Mouse (Mus musculus) MEL (cell line): Measurements from ENCODE around the gene Smpd3.

Source experiments
- BHLHE40 ChIP-seq: IDR thresholded peaks from 2 replicates; pipeline ENCODE4 v1.6.1; 2012; ENCODE audit warnings: low read depth, mild to moderate bottlenecking, inconsistent platforms, low read length, improper control_type of control experiment, borderline replicate concordance
- CHD2 ChIP-seq: IDR thresholded peaks from 2 replicates; pipeline ENCODE4 v1.6.1; 2011; ENCODE audit warnings: low read length, improper control_type of control experiment
- CTCF ChIP-seq, 3 experiments: IDR thresholded peaks in 2 of 3; conservative IDR thresholded peaks in 1 of 3; 2 replicates each; pipeline ENCODE4 v1.5.1; 2011 to 2012; ENCODE audit warnings: low read length in 3 of 3, low read depth in 2 of 3, mild to moderate bottlenecking in 2 of 3, improper control_type of control experiment in 1 of 3, inconsistent platforms in 1 of 3, mixed read lengths in 1 of 3, moderate library complexity in 1 of 3; ENCODE audit not compliant: control insufficient read depth in 1 of 3, insufficient read depth in 1 of 3, poor library complexity in 1 of 3, severe bottlenecking in 1 of 3
- EP300 ChIP-seq, 2 experiments: IDR thresholded peaks; 2 replicates each; pipeline ENCODE4 v1.6.1; 2011; ENCODE audit warnings: improper control_type of control experiment in 2 of 2, low read length in 2 of 2, low read depth in 1 of 2, mild to moderate bottlenecking in 1 of 2
- ETS1 ChIP-seq: IDR thresholded peaks from 2 replicates; pipeline ENCODE4 v1.6.1; 2012; ENCODE audit warnings: low read depth, mild to moderate bottlenecking, inconsistent platforms, low read length, improper control_type of control experiment, moderate library complexity
- MAFK ChIP-seq: IDR thresholded peaks from 2 replicates; pipeline ENCODE4 v1.6.1; 2011; ENCODE audit warnings: low read depth, mild to moderate bottlenecking, low read length, improper control_type of control experiment, borderline replicate concordance
- MXI1 ChIP-seq: IDR thresholded peaks from 2 replicates; pipeline ENCODE4 v1.6.1; 2011; ENCODE audit warnings: mild to moderate bottlenecking, low read depth, low read length, improper control_type of control experiment
- MYC ChIP-seq: IDR thresholded peaks from 2 replicates; pipeline ENCODE4 v1.6.1; 2011; ENCODE audit warnings: low read depth, mild to moderate bottlenecking, low read length, improper control_type of control experiment, moderate library complexity
- POLR2A ChIP-seq, 2 experiments: IDR thresholded peaks; 2 replicates each; pipeline ENCODE4 v1.6.1; 2011 to 2012; ENCODE audit warnings: low read length in 2 of 2, mild to moderate bottlenecking in 2 of 2, control low read depth in 1 of 2, improper control_type of control experiment in 1 of 2, low read depth in 1 of 2, moderate library complexity in 1 of 2; ENCODE audit not compliant: control insufficient read depth in 1 of 2, insufficient read depth in 1 of 2, poor library complexity in 1 of 2
- POLR2AphosphoS2 ChIP-seq: IDR thresholded peaks from 2 replicates; pipeline ENCODE4 v1.6.1; 2011; ENCODE audit warnings: low read length, improper control_type of control experiment
- RAD21 ChIP-seq: IDR thresholded peaks from 2 replicates; pipeline ENCODE4 v1.6.1; 2011; ENCODE audit warnings: mild to moderate bottlenecking, low read depth, low read length, improper control_type of control experiment
- TCF12 ChIP-seq: IDR thresholded peaks from 2 replicates; pipeline ENCODE4 v1.6.1; 2014; ENCODE audit warnings: low read depth, mild to moderate bottlenecking, inconsistent platforms, low read length, improper control_type of control experiment, moderate library complexity
- ZC3H11A ChIP-seq: IDR thresholded peaks from 2 replicates; pipeline ENCODE4 v1.6.1; 2012; ENCODE audit warnings: low read depth, mild to moderate bottlenecking, inconsistent platforms, low read length, improper control_type of control experiment

DNA sequence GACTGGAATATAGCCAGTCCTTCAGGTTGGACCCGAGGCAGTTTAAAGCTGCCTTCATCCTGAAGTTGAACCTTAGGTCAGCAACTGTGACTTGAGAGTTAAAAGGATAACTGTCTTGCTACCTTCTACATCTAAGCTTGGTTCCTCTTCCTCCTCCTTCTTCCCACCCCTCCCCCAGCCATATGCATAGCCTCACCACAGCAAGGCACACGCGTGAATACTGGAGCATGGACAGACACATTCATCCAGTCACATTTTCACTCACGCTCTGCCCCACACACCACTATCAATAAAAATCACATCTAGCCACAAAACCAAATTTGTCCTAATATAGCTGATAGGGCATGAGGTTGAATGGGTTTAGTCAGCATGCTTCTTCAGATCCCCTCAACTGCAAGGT, 1.8 kb downstream of the Smpd3 start:
- no peak for TF ChIP-seq CTCF (IDR thresholded peaks at IDR 0.05 in 2 of 3, conservative IDR thresholded peaks at IDR 0.05 in 1 of 3; ENCODE audit: control insufficient read depth in 1 of 3, insufficient read depth in 1 of 3, low read depth in 2 of 3, low read length in 3 of 3, poor library complexity in 1 of 3, severe bottlenecking in 1 of 3)
- TF ChIP-seq POLR2AphosphoS2 = no peak
- no peak for TF ChIP-seq ZC3H11A
- no peak for TF ChIP-seq CHD2
- no peak for TF ChIP-seq MAFK
- no peak for TF ChIP-seq POLR2A (IDR thresholded peaks at IDR 0.05; ENCODE audit: control insufficient read depth in 1 of 2, insufficient read depth in 1 of 2, low read depth in 1 of 2, low read length in 2 of 2, poor library complexity in 1 of 2)
- no peak for TF ChIP-seq RAD21
- no peak for TF ChIP-seq MXI1
- no peak for TF ChIP-seq MYC
- TF ChIP-seq ETS1 = no peak
- TF ChIP-seq BHLHE40 = no peak
- no peak for TF ChIP-seq EP300 (IDR thresholded peaks at IDR 0.05; ENCODE audit: low read depth in 1 of 2, low read length in 2 of 2)
- no peak for TF ChIP-seq TCF12
